Comparison of ENCODE assay signal across 8 mouse cellular contexts in genomic region chr17:24632813-24633449, GRCm38 (mm10). TPM values are rescaled to one million over a fixed set of nuclear protein-coding genes. Genes with fewer than 3 reads are reported as not detected.
DNase-seq lines count a peak whose midpoint lies in the region; ATAC-seq and TF ChIP-seq lines count a peak whose summit lies in the region.

No protein-coding gene starts in this region.

- peak overlapping the region; percentile 65 for H3K4me2 ChIP-seq in embryonic facial prominence, embryonic 11.5 days (ENCODE audit: low read depth, low read length)
- peak overlapping the region; percentile 78 for H3K4me2 ChIP-seq in lung, embryonic 16.5 days (ENCODE audit: low read depth, low read length)
- H3K4me2 ChIP-seq in stomach, embryonic 15.5 days, result peak overlapping the region; percentile 85

- TF ChIP-seq CTCF in liver, adult 2 months (IDR thresholded peaks at IDR 0.05; ENCODE audit: low read depth, low read length), result no peak
- no peak for TF ChIP-seq CTCF in kidney, adult 2 months (conservative IDR thresholded peaks at IDR 0.05; ENCODE audit: insufficient read depth, insufficient read length, low read depth, low read length)

- DNase-seq in liver, adult 2 months (ENCODE audit: extremely low read depth, low read depth, low spot score), result peak; percentile 46
- DNase-seq in liver, result no peak
- DNase-seq in embryonic facial prominence, embryonic 11.5 days (ENCODE audit: low spot score), result no peak
- DNase-seq in heart, adult 8-10 months (ENCODE audit: low spot score), result peak; percentile 82
- DNase-seq in kidney, adult 2 months, result peak; percentile 79
- DNase-seq in spleen, adult 18-20 months, result no peak

- H3K4me3 ChIP-seq in liver, adult 2 months (ENCODE audit: insufficient read depth, low read depth, low read length), result peak overlapping the region; percentile 88
- H3K4me3 ChIP-seq in embryonic facial prominence, embryonic 11.5 days (ENCODE audit: low read depth, low read length), result peak overlapping the region; percentile 69
- peak overlapping the region; percentile 92 for H3K4me3 ChIP-seq in kidney, adult 2 months (ENCODE audit: insufficient read depth, low read depth, low read length)
- peak overlapping the region; percentile 79 for H3K4me3 ChIP-seq in lung, embryonic 16.5 days (ENCODE audit: low read length)
- peak overlapping the region; percentile 65 for H3K4me3 ChIP-seq in stomach, embryonic 15.5 days (replicated peaks)

- peaks cover 3% of the 10 kb centered on the region; the same call in 1 of the 2 replicates for H3K79me2 ChIP-seq in liver, adult 2 months (ENCODE audit: control insufficient read depth, insufficient read depth, low read length)

- H3K27me3 ChIP-seq in liver, adult 2 months (ENCODE audit: control insufficient read depth, insufficient read depth, low read length), result no peaks in the 10 kb centered on the region
- H3K27me3 ChIP-seq in embryonic facial prominence, embryonic 11.5 days (ENCODE audit: control insufficient read depth, insufficient read depth, low read length), result no peaks in the 10 kb centered on the region
- no peaks in the 10 kb centered on the region for H3K27me3 ChIP-seq in kidney, adult 2 months (replicated peaks; ENCODE audit: control insufficient read depth, insufficient read depth, low read length)
- no peaks in the 10 kb centered on the region for H3K27me3 ChIP-seq in lung, embryonic 16.5 days (ENCODE audit: control insufficient read depth, insufficient read depth, low read depth, low read length)
- no peaks in the 10 kb centered on the region for H3K27me3 ChIP-seq in stomach, embryonic 15.5 days (replicated peaks)

- TF ChIP-seq POLR2A in liver, adult 2 months (IDR thresholded peaks at IDR 0.05; ENCODE audit: extremely low read depth, insufficient read depth, low read length), result no peak
- TF ChIP-seq POLR2A in kidney, adult 2 months (IDR thresholded peaks at IDR 0.05; ENCODE audit: low read depth, low read length), result no peak

- peak; percentile 14; the same call in 1 of the 2 replicates for ATAC-seq in embryonic facial prominence, embryonic 11.5 days (replicated peaks; ENCODE audit: insufficient number of reproducible peaks, low FRiP score, low TSS enrichment, low read depth)
- ATAC-seq in lung, embryonic 16.5 days (ENCODE audit: low read depth), result peak; percentile 84
- peak; percentile 48 for ATAC-seq in stomach, embryonic 15.5 days (ENCODE audit: insufficient read depth, low FRiP score, low read depth)

- peaks cover 13% of the 10 kb centered on the region for H3K4me1 ChIP-seq in liver, adult 2 months (ENCODE audit: control insufficient read depth, insufficient read depth, low read length)
- peaks cover 6% of the 10 kb centered on the region; the same call in 1 of the 2 replicates for H3K4me1 ChIP-seq in embryonic facial prominence, embryonic 11.5 days (ENCODE audit: control insufficient read depth, insufficient read depth, low read length)
- H3K4me1 ChIP-seq in kidney, adult 2 months (ENCODE audit: control insufficient read depth, insufficient read depth, low read length), result peaks cover 15% of the 10 kb centered on the region; the same call in 1 of the 2 replicates
- H3K4me1 ChIP-seq in lung, embryonic 16.5 days (replicated peaks; ENCODE audit: control insufficient read depth, insufficient read depth, low read length), result peaks cover 17% of the 10 kb centered on the region
- peaks cover 17% of the 10 kb centered on the region for H3K4me1 ChIP-seq in stomach, embryonic 15.5 days

- peak overlapping the region; percentile 76 for H3K27ac ChIP-seq in liver, adult 2 months (replicated peaks; ENCODE audit: insufficient read depth, low read depth, low read length)
- peak overlapping the region; percentile 68; the same call in 1 of the 2 replicates for H3K27ac ChIP-seq in embryonic facial prominence, embryonic 11.5 days (replicated peaks; ENCODE audit: low read depth, low read length)
- peak overlapping the region; percentile 88 for H3K27ac ChIP-seq in kidney, adult 2 months (ENCODE audit: insufficient read depth, low read depth, low read length)
- H3K27ac ChIP-seq in lung, embryonic 16.5 days (ENCODE audit: low read length), result peak overlapping the region; percentile 97
- H3K27ac ChIP-seq in stomach, embryonic 15.5 days, result peak overlapping the region; percentile 91

- peak overlapping the region; percentile 86 for H3K9ac ChIP-seq in liver, adult 2 months (ENCODE audit: low read depth, low read length)
- peak overlapping the region; percentile 76 for H3K9ac ChIP-seq in embryonic facial prominence, embryonic 11.5 days (replicated peaks; ENCODE audit: low read length)
- H3K9ac ChIP-seq in lung, embryonic 16.5 days (ENCODE audit: low read length), result peak overlapping the region; percentile 88
- peak overlapping the region; percentile 54 for H3K9ac ChIP-seq in stomach, embryonic 15.5 days

- 12% methylated on average over 22 of the region's 22 CpGs for WGBS in liver, adult 2 months
- 10% methylated on average over 22 of the region's 22 CpGs for WGBS in embryonic facial prominence, embryonic 11.5 days
- WGBS in kidney, adult 2 months, result 5% methylated on average over 22 of the region's 22 CpGs
- 5% methylated on average over 22 of the region's 22 CpGs for WGBS in lung, embryonic 16.5 days
- 10% methylated on average over 22 of the region's 22 CpGs for WGBS in stomach, embryonic 15.5 days

- H3K9me3 ChIP-seq in embryonic facial prominence, embryonic 11.5 days (replicated peaks; ENCODE audit: control insufficient read depth, low read length), result no peaks in the 10 kb centered on the region
- H3K9me3 ChIP-seq in lung, embryonic 16.5 days (ENCODE audit: control insufficient read depth, low read length), result no peaks in the 10 kb centered on the region
- no peaks in the 10 kb centered on the region for H3K9me3 ChIP-seq in stomach, embryonic 15.5 days

- no peaks in the 10 kb centered on the region for H3K36me3 ChIP-seq in liver, adult 2 months (ENCODE audit: control insufficient read depth, insufficient read depth, low read length)
- peaks cover 3% of the 10 kb centered on the region for H3K36me3 ChIP-seq in embryonic facial prominence, embryonic 11.5 days (replicated peaks; ENCODE audit: control insufficient read depth, insufficient read depth, low read depth, low read length)
- H3K36me3 ChIP-seq in kidney, adult 2 months (ENCODE audit: control insufficient read depth, insufficient read depth, low read length), result no peaks in the 10 kb centered on the region
- peaks cover 4% of the 10 kb centered on the region; the same call in 1 of the 2 replicates for H3K36me3 ChIP-seq in lung, embryonic 16.5 days (ENCODE audit: control insufficient read depth, insufficient read depth, low read length)
- H3K36me3 ChIP-seq in stomach, embryonic 15.5 days, result peaks cover 6% of the 10 kb centered on the region

RNA-seq across cellular contexts. Expression of gene Nthl1, which starts 0.5 kb away (rescaled TPM):
- 8.1 and 9.7 TPM in 2 replicates for total RNA-seq in liver, adult 2 months (2014; rRNA removed)
- polyA plus RNA-seq in liver, adult 2 months (2012; rRNA removed), result 11.3 and 11.5 TPM in 2 replicates
- 18.6 and 22.9 TPM in 2 replicates for polyA plus RNA-seq in embryonic facial prominence, embryonic 11.5 days (2014; fragmentation: Nextera tagmentation; extraction: Ambion mirVana)
- 1 to 10 TPM; 2.6 to 3.5 (median 2.8) TPM for total RNA-seq in heart, adult 8-10 months (2022)
- 13.6 and 15.8 TPM in 2 replicates for polyA plus RNA-seq in kidney, adult 2 months (2012; rRNA removed)
- 17.6 and 17.9 TPM in 2 replicates for polyA plus RNA-seq in lung, embryonic 16.5 days (2015; fragmentation: Nextera tagmentation; extraction: Ambion mirVana)
- 18.7 and 20.3 TPM in 2 replicates for polyA plus RNA-seq in stomach, embryonic 15.5 days (2015; fragmentation: Nextera tagmentation; extraction: Ambion mirVana)

RNA-seq across cellular contexts. Expression of gene Tsc2, which starts 0.5 kb away (rescaled TPM):
- total RNA-seq in liver, adult 2 months (2014; rRNA removed), result 19.5 and 27.9 TPM in 2 replicates
- 63.4 and 79.3 TPM in 2 replicates for polyA plus RNA-seq in liver, adult 2 months (2012; rRNA removed)
- polyA plus RNA-seq in embryonic facial prominence, embryonic 11.5 days (2014; fragmentation: Nextera tagmentation; extraction: Ambion mirVana), result 46.2 and 56.4 TPM in 2 replicates
- 100 to 1,000 TPM; 123 to 135 (median 133) TPM for total RNA-seq in heart, adult 8-10 months (2022)
- 152 and 174 TPM in 2 replicates for polyA plus RNA-seq in kidney, adult 2 months (2012; rRNA removed)
- polyA plus RNA-seq in lung, embryonic 16.5 days (2015; fragmentation: Nextera tagmentation; extraction: Ambion mirVana), result 54.0 and 58.2 TPM in 2 replicates
- 45.4 TPM in 2 replicates for polyA plus RNA-seq in stomach, embryonic 15.5 days (2015; fragmentation: Nextera tagmentation; extraction: Ambion mirVana)

RNA-seq across cellular contexts. Expression of gene Slc9a3r2, which starts 17.2 kb away (rescaled TPM):
- total RNA-seq in liver, adult 2 months (2014; rRNA removed), result 8.8 and 13.6 TPM in 2 replicates
- 24.9 and 31.5 TPM in 2 replicates for polyA plus RNA-seq in liver, adult 2 months (2012; rRNA removed)
- polyA plus RNA-seq in embryonic facial prominence, embryonic 11.5 days (2014; fragmentation: Nextera tagmentation; extraction: Ambion mirVana), result 48.3 and 50.2 TPM in 2 replicates
- 100 to 1,000 TPM in 2 of 4 experiments, 10 to 100 TPM in 2; 87.7 to 110 (median 101) TPM for total RNA-seq in heart, adult 8-10 months (2022)
- 111 and 123 TPM in 2 replicates for polyA plus RNA-seq in kidney, adult 2 months (2012; rRNA removed)
- polyA plus RNA-seq in lung, embryonic 16.5 days (2015; fragmentation: Nextera tagmentation; extraction: Ambion mirVana), result 95.5 and 98.1 TPM in 2 replicates
- polyA plus RNA-seq in stomach, embryonic 15.5 days (2015; fragmentation: Nextera tagmentation; extraction: Ambion mirVana), result 51.0 and 53.7 TPM in 2 replicates

RNA-seq across cellular contexts. Expression of gene Npw, which starts 25.3 kb away (rescaled TPM):
- total RNA-seq in liver, adult 2 months (2014; rRNA removed), result not detected in 2 replicates
- polyA plus RNA-seq in liver, adult 2 months (2012; rRNA removed), result not detected in 2 replicates
- polyA plus RNA-seq in embryonic facial prominence, embryonic 11.5 days (2014; fragmentation: Nextera tagmentation; extraction: Ambion mirVana), result 0.48 TPM in 1 of 2 replicates, not detected in the other
- total RNA-seq in heart, adult 8-10 months (2022), result not detected
- polyA plus RNA-seq in kidney, adult 2 months (2012; rRNA removed), result not detected in 2 replicates
- polyA plus RNA-seq in lung, embryonic 16.5 days (2015; fragmentation: Nextera tagmentation; extraction: Ambion mirVana), result 1.1 and 2.3 TPM in 2 replicates
- 0.30 and 0.46 TPM in 2 replicates for polyA plus RNA-seq in stomach, embryonic 15.5 days (2015; fragmentation: Nextera tagmentation; extraction: Ambion mirVana)

RNA-seq across cellular contexts. Expression of gene Zfp598, which starts 36.6 kb away (rescaled TPM):
- 11.1 and 16.0 TPM in 2 replicates for total RNA-seq in liver, adult 2 months (2014; rRNA removed)
- 67.8 and 106 TPM in 2 replicates for polyA plus RNA-seq in liver, adult 2 months (2012; rRNA removed)
- 24.1 and 26.6 TPM in 2 replicates for polyA plus RNA-seq in embryonic facial prominence, embryonic 11.5 days (2014; fragmentation: Nextera tagmentation; extraction: Ambion mirVana)
- total RNA-seq in heart, adult 8-10 months (2022), result 10 to 100 TPM; 14.3 to 17.0 (median 15.9) TPM
- 44.3 and 57.6 TPM in 2 replicates for polyA plus RNA-seq in kidney, adult 2 months (2012; rRNA removed)
- polyA plus RNA-seq in lung, embryonic 16.5 days (2015; fragmentation: Nextera tagmentation; extraction: Ambion mirVana), result 15.0 and 18.1 TPM in 2 replicates
- polyA plus RNA-seq in stomach, embryonic 15.5 days (2015; fragmentation: Nextera tagmentation; extraction: Ambion mirVana), result 19.3 and 22.1 TPM in 2 replicates

Comparison
In these comparisons a context has a peak if more than half of its experiments do, and no peak if none do; other contexts are left out.
1. DNase-seq: peak in liver, adult 2 months (single experiment), heart, adult 8-10 months (single experiment) and kidney, adult 2 months (single experiment); none in liver (single experiment), embryonic facial prominence, embryonic 11.5 days (single experiment) and spleen, adult 18-20 months (0 of 2).
2. ATAC-seq: peak in every context shown above with its lines; median percentile 84 in lung, embryonic 16.5 days; 48 in stomach, embryonic 15.5 days; 14 in embryonic facial prominence, embryonic 11.5 days.
3. Peak in every context shown above with its lines, with median percentiles within 50 percentile points of each other: H3K27ac ChIP-seq, H3K4me3 ChIP-seq, H3K9ac ChIP-seq and H3K4me2 ChIP-seq.